In genomic region chr17:34119249-34120179, GRCm38 (mm10) we compare ENCODE assay signal across 7 mouse cellular contexts. TPM values are rescaled to one million over a fixed set of nuclear protein-coding genes. Genes with fewer than 3 reads are reported as not detected.
DNase-seq lines count a peak whose midpoint lies in the region; ATAC-seq and TF ChIP-seq lines count a peak whose summit lies in the region.

TSS of gene H2-DMa (plus strand) at chr17:34119541.

- intact Hi-C loops in left cerebral cortex, postnatal 4 days (cut with DNase I), result loop anchor here (5.0 kb wide), 1 partner anchor 82 kb away; the partner anchor contains the start of gene Col11a2

- TF ChIP-seq CTCF in intestine, postnatal 0 days (IDR thresholded peaks at IDR 0.05; ENCODE audit: low read depth), result no peak
- TF ChIP-seq CTCF in small intestine, adult 2 months (IDR thresholded peaks at IDR 0.05; ENCODE audit: extremely low read depth, insufficient read length, insufficient replicate concordance, low read depth, low read length), result no peak

- H3K9ac ChIP-seq in intestine, postnatal 0 days (ENCODE audit: low read depth, low read length), result peak within 1 kb of the TSS; percentile 92
- H3K9ac ChIP-seq in midbrain, embryonic 12.5 days (replicated peaks), result peak within 1 kb of the TSS; percentile 98

- peaks cover 49% of the 10 kb centered on the region for H3K36me3 ChIP-seq in embryonic facial prominence, embryonic 10.5 days (replicated peaks)
- H3K36me3 ChIP-seq in intestine, postnatal 0 days (ENCODE audit: control insufficient read depth, insufficient read depth), result peaks cover 34% of the 10 kb centered on the region
- peaks cover 32% of the 10 kb centered on the region for H3K36me3 ChIP-seq in midbrain, embryonic 12.5 days
- H3K36me3 ChIP-seq in small intestine, adult 2 months (ENCODE audit: control insufficient read depth, insufficient read depth, low read length), result peaks cover 40% of the 10 kb centered on the region

- H3K4me1 ChIP-seq in embryonic facial prominence, embryonic 10.5 days, result peaks cover 32% of the 10 kb centered on the region
- H3K4me1 ChIP-seq in intestine, postnatal 0 days (replicated peaks; ENCODE audit: control insufficient read depth, insufficient read depth, low read length), result no peaks in the 10 kb centered on the region
- peaks cover 36% of the 10 kb centered on the region for H3K4me1 ChIP-seq in midbrain, embryonic 12.5 days
- peaks cover 11% of the 10 kb centered on the region; the same call in 1 of the 2 replicates for H3K4me1 ChIP-seq in small intestine, adult 2 months (ENCODE audit: control insufficient read depth, insufficient read depth, insufficient read length, low read length)

- H3K27ac ChIP-seq in embryonic facial prominence, embryonic 10.5 days (replicated peaks), result peak within 1 kb of the TSS; percentile 100
- peak within 1 kb of the TSS; percentile 100 for H3K27ac ChIP-seq in intestine, postnatal 0 days (ENCODE audit: low read depth, low read length)
- peak within 1 kb of the TSS; percentile 100 for H3K27ac ChIP-seq in midbrain, embryonic 12.5 days (replicated peaks)
- H3K27ac ChIP-seq in small intestine, adult 2 months (ENCODE audit: insufficient read depth, low read depth, low read length), result peak within 1 kb of the TSS; percentile 100

- peak within 1 kb of the TSS; percentile 99 for H3K4me3 ChIP-seq in embryonic facial prominence, embryonic 10.5 days
- H3K4me3 ChIP-seq in intestine, postnatal 0 days (ENCODE audit: low read depth, low read length), result peak within 1 kb of the TSS; percentile 98
- peak within 1 kb of the TSS; percentile 99 for H3K4me3 ChIP-seq in midbrain, embryonic 12.5 days
- peak within 1 kb of the TSS; percentile 95 for H3K4me3 ChIP-seq in small intestine, adult 2 months (ENCODE audit: low read depth, low read length)

- no peaks in the 10 kb centered on the region for H3K27me3 ChIP-seq in embryonic facial prominence, embryonic 10.5 days (replicated peaks; ENCODE audit: low read depth, poor library complexity, severe bottlenecking)
- no peaks in the 10 kb centered on the region for H3K27me3 ChIP-seq in intestine, postnatal 0 days (replicated peaks; ENCODE audit: control insufficient read depth, insufficient read depth, low read length)
- no peaks in the 10 kb centered on the region for H3K27me3 ChIP-seq in midbrain, embryonic 12.5 days
- H3K27me3 ChIP-seq in small intestine, adult 2 months (ENCODE audit: control insufficient read depth, insufficient read depth, low read length), result no peaks in the 10 kb centered on the region

- under 1% methylated on average over 96 of the region's 96 CpGs for WGBS in embryonic facial prominence, embryonic 10.5 days
- WGBS in intestine, postnatal 0 days, result under 1% methylated on average over 90 of the region's 96 CpGs
- WGBS in midbrain, embryonic 12.5 days, result under 1% methylated on average over 96 of the region's 96 CpGs
- WGBS in small intestine, adult 2 months, result under 1% methylated on average over 96 of the region's 96 CpGs

- no peaks in the 10 kb centered on the region for H3K9me3 ChIP-seq in embryonic facial prominence, embryonic 10.5 days
- no peaks in the 10 kb centered on the region for H3K9me3 ChIP-seq in intestine, postnatal 0 days (ENCODE audit: control insufficient read depth)
- H3K9me3 ChIP-seq in midbrain, embryonic 12.5 days, result no peaks in the 10 kb centered on the region

- DNase-seq in adrenal gland, postnatal 10 days, result peak; percentile 99
- DNase-seq in embryonic facial prominence, embryonic 10.5 days (ENCODE audit: low spot score), result peak; percentile 99
- peak; percentile 92 for DNase-seq in gonadal fat pad, adult 2 months (ENCODE audit: low read depth)
- peak; percentile 99 for DNase-seq in left cerebral cortex, postnatal 4 days

- ATAC-seq in intestine, postnatal 0 days, result peak; percentile 69
- ATAC-seq in midbrain, embryonic 12.5 days (ENCODE audit: low FRiP score, low read depth), result peak; percentile 71

- H3K4me2 ChIP-seq in intestine, postnatal 0 days (replicated peaks; ENCODE audit: low read depth), result peak within 1 kb of the TSS; percentile 80
- H3K4me2 ChIP-seq in midbrain, embryonic 12.5 days (replicated peaks), result peak within 1 kb of the TSS; percentile 98

- TF ChIP-seq POLR2A in small intestine, adult 2 months (IDR thresholded peaks at IDR 0.05; ENCODE audit: low read depth, low read length), result peak; percentile 98

RNA-seq across cellular contexts. Expression of gene H2-DMa, which starts in this region (rescaled TPM):
- 10 to 100 TPM in 1 of 2 experiments, 1 to 10 TPM in 1; 8.9 to 15.2 TPM for total RNA-seq in adrenal gland, postnatal 10 days (2021)
- 4.2 and 4.8 TPM in 2 replicates for polyA plus RNA-seq in embryonic facial prominence, embryonic 10.5 days (2016; fragmentation: Nextera tagmentation; extraction: Ambion mirVana)
- polyA plus RNA-seq in gonadal fat pad, adult 2 months (2012; rRNA removed), result 73.0 and 74.6 TPM in 2 replicates
- polyA plus RNA-seq in intestine, postnatal 0 days (2015; fragmentation: Nextera tagmentation; extraction: Ambion mirVana), result 15.2 and 16.7 TPM in 2 replicates
- 10 to 100 TPM; 19.5 to 20.5 TPM for total RNA-seq in left cerebral cortex, postnatal 4 days (2021)
- 9.8 and 9.9 TPM in 2 replicates for polyA plus RNA-seq in midbrain, embryonic 12.5 days (2016; fragmentation: Nextera tagmentation; extraction: Ambion mirVana)
- 35.4 and 169 TPM in 2 replicates for polyA plus RNA-seq in small intestine, adult 2 months (2012; rRNA removed)

Comparison
In these comparisons a context has a peak if more than half of its experiments do, and no peak if none do; other contexts are left out.
1. Peak in every context shown above with its lines: DNase-seq, ATAC-seq, H3K4me3 ChIP-seq and H3K27ac ChIP-seq.